Mouse (Mus musculus): Measurements from ENCODE around the gene Galnt13.

DNA sequence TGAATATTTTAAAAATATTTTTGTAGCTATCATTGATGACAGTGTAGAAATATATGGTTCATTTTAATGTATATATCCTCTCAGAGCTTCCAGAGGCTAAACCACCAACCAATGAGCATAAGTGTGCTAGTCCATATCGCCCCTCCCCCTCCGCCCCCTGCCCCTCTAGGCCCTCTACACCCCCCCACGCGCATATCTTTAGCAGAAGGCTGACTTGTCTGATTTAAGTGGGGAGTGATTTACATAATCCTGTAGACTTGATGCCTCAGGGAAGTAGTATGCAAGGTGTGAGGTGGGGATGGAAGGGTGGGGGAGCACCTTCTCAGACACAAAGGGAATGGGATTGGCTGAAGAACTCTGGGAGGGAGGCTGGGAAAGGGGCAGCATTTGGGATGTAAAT, 323.7 kb downstream of the Galnt13 start:
- TF ChIP-seq CTCF (IDR thresholded peaks at IDR 0.05; ENCODE audit: borderline replicate concordance, insufficient read depth, low read depth, low read length) (no peak), POLR2A (IDR thresholded peaks at IDR 0.05; ENCODE audit: borderline replicate concordance, insufficient read depth, low read length) (no peak)
